Mouse (Mus musculus) forebrain, embryonic 14.5 days (tissue): ENCODE measurements at regions not wholly inside any gene's neighbourhood (a gene's known extent, or its start where the extent isn't known, plus 50 kb on each side); places are given as distances from the start of the nearest gene placed in this dataset.

ENCODE experiments used
- ATAC-seq: fragments of 200-750 bp; cut with Nextera tagmentation; 2 replicates; pipeline ENCODE4 v1.8.0; 2017; ENCODE audit warnings: mild to moderate bottlenecking, moderate library complexity
- DNase-seq: peaks from one replicate; pipeline ENCODE4 v3.0.0-alpha.2; 2015; ENCODE audit warnings: low spot score
- H3K27ac ChIP-seq: fragments of 300-500 bp; sonication (generic); 2 replicates; pipeline ENCODE4 v1.5.1; 2014; ENCODE audit warnings: low read depth, mild to moderate bottlenecking, control low read depth, low read length, moderate library complexity
- H3K27me3 ChIP-seq: fragments of 300-500 bp; sonication (generic); replicated peaks from 2 replicates; pipeline ENCODE4 v1.6.1; 2014; ENCODE audit warnings: low read length, control low read depth, mixed read lengths; ENCODE audit not compliant: control insufficient read depth, insufficient read depth
- H3K36me3 ChIP-seq: fragments of 300-500 bp; sonication (generic); 2 replicates; pipeline ENCODE4 v1.6.1; 2014; ENCODE audit warnings: low read length, control low read depth; ENCODE audit not compliant: control insufficient read depth, insufficient read depth
- H3K4me1 ChIP-seq: fragments of 300-500 bp; sonication (generic); 2 replicates; pipeline ENCODE4 v1.6.1; 2014; ENCODE audit warnings: antibody characterized with exemption, low read length, control low read depth; ENCODE audit not compliant: control insufficient read depth, insufficient read depth
- H3K4me2 ChIP-seq: fragments of 300-500 bp; sonication (generic); 2 replicates; pipeline ENCODE4 v1.6.1; 2014; ENCODE audit warnings: mild to moderate bottlenecking, control low read depth, low read length
- H3K4me3 ChIP-seq: fragments of 300-500 bp; sonication (generic); 2 replicates; pipeline ENCODE4 v1.5.1; 2014; ENCODE audit warnings: low read depth, low read length, control low read depth
- H3K9ac ChIP-seq: fragments of 300-500 bp; sonication (generic); 2 replicates; pipeline ENCODE4 v1.6.1; 2014; ENCODE audit warnings: mild to moderate bottlenecking, low read length, control low read depth, moderate library complexity
- H3K9me3 ChIP-seq: fragments of 300-500 bp; sonication (generic); replicated peaks from 2 replicates; pipeline ENCODE4 v1.6.1; 2016; ENCODE audit warnings: low read length, control low read depth, mixed read lengths; ENCODE audit not compliant: control insufficient read depth
- WGBS: fragments of 180-500 bp; shearing (Covaris S2); extraction: QIAGEN DNeasy Blood & Tissue Kit; methylation state at CpG from one replicate; pipeline ENCODE4 v1.1.7; 2014; 5-methylcytosine and 5-hydroxymethylcytosine counted together

DNA sequence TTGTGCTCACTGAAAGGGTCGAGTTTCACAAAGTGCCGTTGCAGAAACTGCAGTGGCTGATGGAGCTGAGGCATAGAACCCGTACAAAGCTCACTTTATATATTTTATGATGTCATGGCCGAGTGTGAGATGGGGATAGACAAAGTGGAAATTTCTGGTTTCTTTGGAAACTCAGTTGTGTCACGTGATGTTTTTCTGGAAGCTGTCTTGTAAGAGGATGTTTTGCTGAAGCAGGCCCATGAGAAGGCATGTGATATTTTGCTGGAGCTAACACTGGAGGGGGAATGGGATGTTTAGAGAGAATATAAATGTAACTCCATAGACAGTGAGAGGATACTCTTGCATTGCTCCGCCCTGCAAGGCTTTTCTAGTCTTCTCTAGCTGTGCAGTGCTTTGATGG is 311.7 kb downstream of the Tmem132b start:
- H3K9ac ChIP-seq, result no peak overlapping the region
- H3K27me3 ChIP-seq, result no peaks in the 10 kb centered on the region
- no peaks in the 10 kb centered on the region for H3K4me1 ChIP-seq
- H3K36me3 ChIP-seq, result no peaks in the 10 kb centered on the region
- WGBS, result 79% methylated on average over 6 of the region's 6 CpGs
- H3K9me3 ChIP-seq, result no peaks in the 10 kb centered on the region
- DNase-seq (no peak), ATAC-seq (no peak)
- no peak overlapping the region for H3K27ac ChIP-seq
- H3K4me3 ChIP-seq, result no peak overlapping the region
- H3K4me2 ChIP-seq, result no peak overlapping the region

- H3K4me1 ChIP-seq, result no peaks in the 10 kb centered on the region
- WGBS, result 89% methylated on average over 7 of the region's 7 CpGs
- no peak overlapping the region for H3K9ac ChIP-seq
- H3K36me3 ChIP-seq, result no peaks in the 10 kb centered on the region
- no peak overlapping the region for H3K4me2 ChIP-seq
- DNase-seq (no peak), ATAC-seq (no peak)
- H3K4me3 ChIP-seq, result no peak overlapping the region
- no peaks in the 10 kb centered on the region for H3K27me3 ChIP-seq
- H3K27ac ChIP-seq, result no peak overlapping the region
- no peaks in the 10 kb centered on the region for H3K9me3 ChIP-seq
Observed at GRCm38 (mm10) chr5:125849722-125850121, 318.1 kb downstream of the Tmem132b start.

DNA sequence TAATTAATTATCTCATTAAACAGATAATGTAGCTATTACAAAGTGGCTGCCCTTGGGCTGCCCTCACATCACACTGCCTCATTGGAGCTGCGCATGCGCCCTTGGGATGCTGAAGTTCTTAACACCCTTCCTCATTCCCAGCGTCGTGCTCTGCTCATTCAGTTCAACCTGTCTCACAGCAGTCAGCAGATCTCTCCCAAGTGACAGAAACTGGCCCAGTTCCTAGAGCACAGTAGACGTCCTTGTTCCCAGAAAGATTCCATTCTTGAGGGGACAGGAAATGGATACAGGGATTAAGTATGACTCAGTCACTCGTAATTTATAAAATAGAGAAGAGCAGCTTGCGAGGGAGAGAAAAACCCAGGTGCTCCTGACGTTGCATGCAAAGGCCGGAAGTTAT is 344.7 kb downstream of the Tmem132b start:
- DNase-seq, result no peak
- H3K9ac ChIP-seq, result no peak overlapping the region
- ATAC-seq, result no peak
- H3K27ac ChIP-seq, result no peak overlapping the region
- H3K27me3 ChIP-seq, result no peaks in the 10 kb centered on the region
- H3K4me1 ChIP-seq, result no peaks in the 10 kb centered on the region
- no peaks in the 10 kb centered on the region for H3K9me3 ChIP-seq
- H3K36me3 ChIP-seq, result no peaks in the 10 kb centered on the region
- no peak overlapping the region for H3K4me2 ChIP-seq
- no peak overlapping the region for H3K4me3 ChIP-seq
- 73% methylated on average over 9 of the region's 9 CpGs for WGBS

DNA sequence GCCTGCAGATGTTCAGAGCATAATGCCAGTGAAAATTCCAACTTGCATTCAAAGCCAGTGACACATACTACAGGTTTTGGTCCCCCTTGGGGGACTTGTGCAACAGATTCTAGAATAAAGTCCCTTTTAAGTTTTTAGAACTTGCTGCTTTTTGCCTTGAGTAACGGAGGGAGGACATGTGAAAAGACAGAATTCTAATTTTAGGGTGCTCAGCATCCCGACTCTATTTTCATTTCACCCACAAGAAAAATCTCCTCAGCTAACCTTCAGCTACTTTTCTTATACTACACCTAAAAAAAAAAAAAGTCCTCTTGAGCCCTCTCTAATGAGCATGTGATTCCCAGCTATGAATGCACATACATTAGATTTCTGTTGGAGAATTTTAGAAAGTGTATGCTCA is 357.3 kb downstream of the Tmem132b start:
- Histone ChIP-seq H3K9ac (no peak overlapping the region), H3K36me3 (no peaks in the 10 kb centered on the region), H3K4me2 (no peak overlapping the region), H3K4me3 (no peak overlapping the region), H3K27ac (no peak overlapping the region), H3K27me3 (no peaks in the 10 kb centered on the region), H3K4me1 (no peaks in the 10 kb centered on the region), H3K9me3 (no peaks in the 10 kb centered on the region)
- ATAC-seq, result no peak
- 89% methylated on average over 2 of the region's 2 CpGs for WGBS
- DNase-seq, result no peak

- DNase-seq, result no peak
- ATAC-seq, result no peak
- WGBS, result 84% methylated on average over 6 of the region's 6 CpGs
Observed at GRCm38 (mm10) chr5:125893864-125894263, 362.3 kb downstream of the Tmem132b start.

GRCm38 (mm10) chr5:125902038-125902437 is 370.5 kb downstream of the Tmem132b start:
- Histone ChIP-seq H3K9me3 (no peaks in the 10 kb centered on the region), H3K4me2 (no peak overlapping the region)
- WGBS, result 75% methylated on average over 4 of the region's 4 CpGs

More at GRCm38 (mm10) chr5:125893864-125894263, 362.3 kb downstream of the Tmem132b start:
- no peaks in the 10 kb centered on the region for H3K4me1 ChIP-seq
- no peak overlapping the region for H3K4me2 ChIP-seq
- no peaks in the 10 kb centered on the region for H3K36me3 ChIP-seq
- no peak overlapping the region for H3K27ac ChIP-seq
- no peak overlapping the region for H3K9ac ChIP-seq
- H3K27me3 ChIP-seq, result no peaks in the 10 kb centered on the region
- no peaks in the 10 kb centered on the region for H3K9me3 ChIP-seq
- H3K4me3 ChIP-seq, result no peak overlapping the region

DNA sequence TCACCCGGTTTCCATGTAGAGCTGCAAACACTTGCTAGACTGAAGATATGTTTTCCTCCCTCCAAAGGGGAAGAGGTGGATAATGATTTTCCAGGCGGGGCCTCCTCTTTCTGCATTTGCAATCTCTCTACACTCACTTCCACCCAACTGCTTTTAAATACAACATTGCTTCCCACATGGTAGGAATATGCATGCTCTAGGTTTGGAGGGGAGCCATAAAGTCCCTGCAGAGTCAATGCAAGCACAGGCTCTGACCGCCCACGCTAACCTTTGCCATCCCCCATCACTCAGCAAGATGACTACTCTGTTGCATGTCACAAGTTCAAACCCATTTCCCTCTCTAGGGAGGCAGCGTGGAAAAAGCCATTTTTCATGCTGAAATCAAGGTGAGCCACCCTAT is 372.9 kb downstream of the Tmem132b start:
- H3K9ac ChIP-seq, result no peak overlapping the region
- H3K36me3 ChIP-seq, result no peaks in the 10 kb centered on the region
- no peak overlapping the region for H3K27ac ChIP-seq
- ATAC-seq (no peak), DNase-seq (no peak)
- WGBS, result 76% methylated on average over 5 of the region's 5 CpGs
- no peak overlapping the region for H3K4me3 ChIP-seq
- no peaks in the 10 kb centered on the region for H3K27me3 ChIP-seq
- H3K9me3 ChIP-seq, result 0 out of 2 replicates have a peak, but pooled peaks cover 2% of the 10 kb centered on the region
- H3K4me2 ChIP-seq, result no peak overlapping the region
- no peaks in the 10 kb centered on the region for H3K4me1 ChIP-seq

More at GRCm38 (mm10) chr5:125902038-125902437, 370.5 kb downstream of the Tmem132b start:
- DNase-seq (no peak), ATAC-seq (no peak)
- Histone ChIP-seq H3K4me3 (no peak overlapping the region), H3K9ac (no peak overlapping the region), H3K27me3 (no peaks in the 10 kb centered on the region), H3K4me1 (no peaks in the 10 kb centered on the region), H3K27ac (no peak overlapping the region), H3K36me3 (no peaks in the 10 kb centered on the region)

DNA sequence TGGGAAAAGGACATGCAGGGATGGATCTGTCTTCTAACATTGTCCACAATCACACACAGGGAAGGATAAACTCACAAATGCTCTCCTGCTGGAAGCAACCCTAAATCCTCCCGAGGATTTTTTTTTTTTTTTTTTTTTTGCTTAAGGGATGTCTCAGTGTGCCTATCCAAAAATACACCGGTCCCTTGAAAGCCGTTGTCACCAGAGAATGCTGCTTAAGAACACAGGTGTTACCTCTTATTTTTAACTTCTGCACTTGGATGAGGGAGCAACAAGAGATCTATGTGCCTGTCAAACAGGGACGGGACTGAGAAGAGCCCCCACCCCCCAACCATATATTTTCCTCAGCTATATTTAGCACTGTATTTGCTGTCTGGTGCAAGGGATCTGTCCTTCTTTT is 375.8 kb downstream of the Tmem132b start:
- ATAC-seq, result no peak
- H3K4me2 ChIP-seq, result no peak overlapping the region
- H3K27ac ChIP-seq, result no peak overlapping the region
- no peaks in the 10 kb centered on the region for H3K36me3 ChIP-seq
- H3K27me3 ChIP-seq, result no peaks in the 10 kb centered on the region
- no peak overlapping the region for H3K9ac ChIP-seq
- H3K4me1 ChIP-seq, result no peaks in the 10 kb centered on the region
- no peak for DNase-seq
- H3K4me3 ChIP-seq, result no peak overlapping the region
- H3K9me3 ChIP-seq, result 0 out of 2 replicates have a peak, but pooled peaks cover 2% of the 10 kb centered on the region
- WGBS, result 87% methylated on average over 4 of the region's 4 CpGs

GRCm38 (mm10) chr5:125907909-125908308 is 376.3 kb downstream of the Tmem132b start:
- no peaks in the 10 kb centered on the region for H3K4me1 ChIP-seq
- ATAC-seq, result no peak
- 96% methylated on average over 5 of the region's 5 CpGs for WGBS

More at GRCm38 (mm10) chr5:125907909-125908308, 376.3 kb downstream of the Tmem132b start:
- H3K4me3 ChIP-seq, result no peak overlapping the region
- H3K4me2 ChIP-seq, result no peak overlapping the region
- H3K36me3 ChIP-seq, result no peaks in the 10 kb centered on the region
- H3K9me3 ChIP-seq, result 0 out of 2 replicates have a peak, but pooled peaks cover 2% of the 10 kb centered on the region
- H3K27me3 ChIP-seq, result no peaks in the 10 kb centered on the region
- H3K9ac ChIP-seq, result no peak overlapping the region
- DNase-seq, result no peak
- no peak overlapping the region for H3K27ac ChIP-seq
